Mouse (Mus musculus) MEL (cell line): ENCODE measurements at regions not wholly inside any gene's neighbourhood (a gene's known extent, or its start where the extent isn't known, plus 50 kb on each side); places are given as distances from the start of the nearest gene placed in this dataset.

ENCODE experiments used
- DNase-seq: peaks from one replicate; pipeline ENCODE4 v3.0.0; 2011; ENCODE audit warnings: low read depth, low spot score
- H3K27ac ChIP-seq: 2 replicates; pipeline ENCODE4 v1.5.1; 2012; ENCODE audit warnings: low read depth, mild to moderate bottlenecking, control low read depth, low read length, moderate library complexity; ENCODE audit not compliant: control insufficient read depth
- H3K27me3 ChIP-seq, 2 experiments: fragments of 150-350 bp in 1 of 2; sonication (generic) in 1 of 2; 2 replicates each; pipeline ENCODE4 v1.6.1; 2012; ENCODE audit warnings: low read length in 2 of 2, mild to moderate bottlenecking in 2 of 2, improper control_type of control experiment in 1 of 2, moderate library complexity in 1 of 2; ENCODE audit not compliant: insufficient read depth in 2 of 2, control insufficient read depth in 1 of 2
- H3K36me3 ChIP-seq, 2 experiments: 2 replicates each; pipeline ENCODE4 v1.6.1; 2012 to 2014; ENCODE audit warnings: low read length in 2 of 2, improper control_type of control experiment in 1 of 2, inconsistent platforms in 1 of 2, mild to moderate bottlenecking in 1 of 2; ENCODE audit not compliant: insufficient read depth in 2 of 2, control insufficient read depth in 1 of 2
- H3K4me1 ChIP-seq, 2 experiments: fragments of 150-350 bp in 1 of 2; sonication (generic) in 1 of 2; 2 replicates each; pipeline ENCODE4 v1.6.1; 2012; ENCODE audit warnings: low read length in 2 of 2, improper control_type of control experiment in 1 of 2, mild to moderate bottlenecking in 1 of 2; ENCODE audit not compliant: insufficient read depth in 2 of 2, control insufficient read depth in 1 of 2
- H3K4me3 ChIP-seq, 2 experiments: fragments of 150-350 bp in 1 of 2; sonication (generic) in 1 of 2; 2 replicates each; pipeline ENCODE4 v1.5.1; 2012; ENCODE audit warnings: low read depth in 2 of 2, low read length in 2 of 2, mild to moderate bottlenecking in 2 of 2, moderate library complexity in 2 of 2, control low read depth in 1 of 2, improper control_type of control experiment in 1 of 2; ENCODE audit not compliant: control insufficient read depth in 1 of 2, insufficient read depth in 1 of 2
- H3K79me2 ChIP-seq: 2 replicates; pipeline ENCODE4 v1.6.1; 2012; ENCODE audit warnings: mild to moderate bottlenecking, low read length, moderate library complexity; ENCODE audit not compliant: control insufficient read depth, poor library complexity, insufficient read depth
- H3K9ac ChIP-seq: 2 replicates; pipeline ENCODE4 v1.6.1; 2012; ENCODE audit warnings: low read depth, mild to moderate bottlenecking, control low read depth, low read length, moderate library complexity; ENCODE audit not compliant: control insufficient read depth, poor library complexity, severe bottlenecking
- H3K9me3 ChIP-seq: fragments of 150-350 bp; sonication (generic); replicated peaks from 2 replicates; pipeline ENCODE4 v1.6.1; 2012; ENCODE audit warnings: mild to moderate bottlenecking, low read length, improper control_type of control experiment, moderate library complexity; ENCODE audit not compliant: insufficient read depth
- BHLHE40 ChIP-seq: IDR thresholded peaks from 2 replicates; pipeline ENCODE4 v1.6.1; 2012; ENCODE audit warnings: low read depth, mild to moderate bottlenecking, inconsistent platforms, low read length, improper control_type of control experiment, borderline replicate concordance
- ELF1 ChIP-seq: IDR thresholded peaks from 2 replicates; pipeline ENCODE4 v1.6.1; 2014; ENCODE audit warnings: low read depth, mild to moderate bottlenecking, inconsistent platforms, low read length, improper control_type of control experiment, moderate library complexity
- EP300 ChIP-seq, 2 experiments: IDR thresholded peaks; 2 replicates each; pipeline ENCODE4 v1.6.1; 2011; ENCODE audit warnings: improper control_type of control experiment in 2 of 2, low read length in 2 of 2, low read depth in 1 of 2, mild to moderate bottlenecking in 1 of 2
- JUND ChIP-seq: IDR thresholded peaks from 2 replicates; pipeline ENCODE4 v1.6.1; 2011; ENCODE audit warnings: low read depth, mild to moderate bottlenecking, improper control_type of control experiment, low read length
- KAT2A ChIP-seq: conservative IDR thresholded peaks from 2 replicates; pipeline ENCODE4 v1.6.1; 2012; ENCODE audit warnings: low read depth, low read length, improper control_type of control experiment, inconsistent platforms
- MAFK ChIP-seq: IDR thresholded peaks from 2 replicates; pipeline ENCODE4 v1.6.1; 2011; ENCODE audit warnings: low read depth, mild to moderate bottlenecking, low read length, improper control_type of control experiment, borderline replicate concordance
- MAX ChIP-seq: IDR thresholded peaks from 2 replicates; pipeline ENCODE4 v1.6.1; 2011; ENCODE audit warnings: low read length, improper control_type of control experiment
- MAZ ChIP-seq: IDR thresholded peaks from 2 replicates; pipeline ENCODE4 v1.6.1; 2012; ENCODE audit warnings: low read depth, mild to moderate bottlenecking, inconsistent platforms, low read length, improper control_type of control experiment
- MXI1 ChIP-seq: IDR thresholded peaks from 2 replicates; pipeline ENCODE4 v1.6.1; 2011; ENCODE audit warnings: mild to moderate bottlenecking, low read depth, low read length, improper control_type of control experiment
- POLR2AphosphoS2 ChIP-seq: IDR thresholded peaks from 2 replicates; pipeline ENCODE4 v1.6.1; 2011; ENCODE audit warnings: low read length, improper control_type of control experiment
- POLR2AphosphoS5 ChIP-seq: IDR thresholded peaks from 2 replicates; pipeline ENCODE4 v1.6.1; 2012; ENCODE audit warnings: low read depth, borderline replicate concordance, mild to moderate bottlenecking, inconsistent platforms, low read length, moderate library complexity, mixed read lengths
- RAD21 ChIP-seq: IDR thresholded peaks from 2 replicates; pipeline ENCODE4 v1.6.1; 2011; ENCODE audit warnings: mild to moderate bottlenecking, low read depth, low read length, improper control_type of control experiment
- RCOR1 ChIP-seq: IDR thresholded peaks from 2 replicates; pipeline ENCODE4 v1.6.1; 2012; ENCODE audit warnings: low read depth, mild to moderate bottlenecking, inconsistent platforms, low read length, improper control_type of control experiment
- SIN3A ChIP-seq: IDR thresholded peaks from 2 replicates; pipeline ENCODE4 v1.6.1; 2012; ENCODE audit warnings: low read length, improper control_type of control experiment, inconsistent platforms
- TAL1 ChIP-seq: IDR thresholded peaks from 2 replicates; pipeline ENCODE4 v1.6.1; 2012; ENCODE audit warnings: mild to moderate bottlenecking, inconsistent platforms, low read length, moderate library complexity, mixed read lengths
- TBP ChIP-seq: IDR thresholded peaks from 2 replicates; pipeline ENCODE4 v1.8.0; 2011; ENCODE audit warnings: low read depth, low read length, improper control_type of control experiment
- TCF12 ChIP-seq: IDR thresholded peaks from 2 replicates; pipeline ENCODE4 v1.6.1; 2014; ENCODE audit warnings: low read depth, mild to moderate bottlenecking, inconsistent platforms, low read length, improper control_type of control experiment, moderate library complexity
- UBTF ChIP-seq: IDR thresholded peaks from 2 replicates; pipeline ENCODE4 v1.6.1; 2012; ENCODE audit warnings: low read depth, mild to moderate bottlenecking, inconsistent platforms, low read length, improper control_type of control experiment, moderate library complexity, borderline replicate concordance; ENCODE audit not compliant: insufficient read depth
- USF1 ChIP-seq: IDR thresholded peaks from 2 replicates; pipeline ENCODE4 v1.6.1; 2014; ENCODE audit warnings: low read depth, mild to moderate bottlenecking, inconsistent platforms, low read length, improper control_type of control experiment, moderate library complexity
- ZC3H11A ChIP-seq: IDR thresholded peaks from 2 replicates; pipeline ENCODE4 v1.6.1; 2012; ENCODE audit warnings: low read depth, mild to moderate bottlenecking, inconsistent platforms, low read length, improper control_type of control experiment
- ZNF384 ChIP-seq: IDR thresholded peaks from 2 replicates; pipeline ENCODE4 v1.6.1; 2012; ENCODE audit warnings: low read depth, mild to moderate bottlenecking, inconsistent platforms, low read length, improper control_type of control experiment

DNA sequence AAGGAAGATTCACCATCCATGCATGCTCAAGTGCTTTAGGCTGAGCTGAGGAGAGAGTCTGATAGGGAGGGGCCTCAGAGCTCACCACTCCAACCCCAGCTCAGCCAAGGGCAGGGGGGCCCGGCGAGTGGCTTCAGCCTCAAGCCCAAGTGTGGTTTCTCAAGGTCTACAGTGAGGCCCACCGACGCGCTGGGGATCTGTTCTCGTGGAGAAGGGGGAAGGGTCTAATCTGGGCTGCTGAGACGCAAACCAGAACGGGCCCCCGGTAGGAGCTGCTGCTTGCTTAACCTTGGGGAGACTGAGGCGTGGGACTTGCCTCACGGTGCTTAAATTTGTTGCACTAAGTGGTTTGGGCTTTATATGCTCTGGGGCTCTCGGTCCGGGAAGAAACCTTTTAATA is 70.9 kb downstream of the Asb1 start:
- DNase-seq, result no peak
- H3K27me3 ChIP-seq, result no peaks in the 10 kb centered on the region
- no peaks in the 10 kb centered on the region for H3K9me3 ChIP-seq
- no peaks in the 10 kb centered on the region for H3K36me3 ChIP-seq
- no peaks in the 10 kb centered on the region for H3K79me2 ChIP-seq
- no peak overlapping the region for H3K4me3 ChIP-seq
- H3K27ac ChIP-seq, result no peak overlapping the region
- TF ChIP-seq TAL1 (no peak), JUND (no peak), POLR2AphosphoS2 (no peak), MXI1 (no peak), SIN3A (no peak), ZNF384 (no peak), RAD21 (no peak), EP300 (IDR thresholded peaks at IDR 0.05; ENCODE audit: low read depth in 1 of 2, low read length in 2 of 2) (no peak), TCF12 (no peak), ELF1 (no peak), BHLHE40 (no peak), USF1 (no peak), KAT2A (no peak), POLR2AphosphoS5 (no peak), MAFK (no peak), MAX (no peak)
- no peaks in the 10 kb centered on the region for H3K4me1 ChIP-seq
- H3K9ac ChIP-seq, result no peak overlapping the region

DNA sequence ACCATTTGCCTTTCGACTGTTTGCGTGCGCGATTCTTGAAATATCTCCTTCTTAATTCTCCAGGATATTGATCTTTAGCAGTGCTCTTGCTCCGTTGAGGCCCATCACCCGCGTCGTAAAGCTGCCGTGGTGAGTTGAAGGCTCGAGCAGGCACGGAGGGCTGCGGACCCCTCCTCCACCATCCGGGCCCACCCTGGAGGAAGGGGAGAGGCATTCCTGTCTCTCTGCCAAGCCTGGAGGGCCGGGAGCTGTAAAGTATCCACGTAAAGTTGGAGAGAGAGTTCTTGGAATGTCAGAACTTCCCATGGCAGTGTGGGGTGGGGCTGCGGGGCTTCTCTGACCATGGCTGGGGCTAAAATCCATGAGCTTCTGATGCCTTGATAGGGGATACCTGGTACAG is 71.3 kb downstream of the Asb1 start:
- TF ChIP-seq ZNF384 (no peak), SIN3A (no peak), ELF1 (no peak), TAL1 (no peak), TBP (no peak), EP300 (IDR thresholded peaks at IDR 0.05; ENCODE audit: low read depth in 1 of 2, low read length in 2 of 2) (no peak), RCOR1 (no peak), POLR2AphosphoS5 (no peak), UBTF (no peak), RAD21 (no peak), JUND (no peak), ZC3H11A (no peak), USF1 (no peak), MAZ (no peak), KAT2A (no peak)
- TF ChIP-seq, all 39 proteins: peak for 0
- Histone ChIP-seq H3K27me3 (no peaks in the 10 kb centered on the region), H3K9ac (no peak overlapping the region), H3K4me1 (no peaks in the 10 kb centered on the region), H3K27ac (no peak overlapping the region), H3K79me2 (no peaks in the 10 kb centered on the region), H3K4me3 (no peak overlapping the region), H3K36me3 (no peaks in the 10 kb centered on the region), H3K9me3 (no peaks in the 10 kb centered on the region)
- no peak for DNase-seq
